Comparison of ENCODE assay signal across 20 mouse cellular contexts in the genomic region with DNA sequence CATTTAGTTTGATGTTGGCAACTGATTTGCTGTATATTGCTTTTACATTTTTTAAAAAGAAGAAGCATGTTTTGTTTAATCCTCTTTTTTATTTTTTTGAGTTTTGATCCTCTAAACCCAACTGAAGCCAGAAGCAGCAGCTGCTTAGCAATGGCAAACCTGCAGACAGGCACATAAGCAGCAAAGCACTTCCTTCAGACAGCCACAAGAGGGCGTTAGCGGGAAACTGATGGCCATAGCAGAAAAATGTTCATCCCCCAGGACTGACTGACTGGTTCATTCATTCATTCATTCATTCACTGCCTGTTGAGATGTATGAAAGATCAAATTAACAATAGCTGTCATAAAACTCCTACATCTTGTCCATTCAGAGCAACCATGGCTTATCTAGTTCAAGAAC.
DNase-seq lines count a peak whose midpoint lies in the region; ATAC-seq and TF ChIP-seq lines count a peak whose summit lies in the region.
"Had no signal": no experiment of that assay in that cellular context is flagged by ENCODE, and none has a peak within 500 bp of the region (broad histone marks: within the 10 kb centered on the region; RNA-seq: fewer than 3 reads in every experiment).

No protein-coding gene starts in this region.

- H3K27ac ChIP-seq in neural tube, embryonic 15.5 days (replicated peaks): no peak overlapping the region
- H3K27ac ChIP-seq: hindbrain, embryonic 10.5 days; limb, embryonic 10.5 days; lung, embryonic 15.5 days; midbrain, embryonic 10.5 days had no signal

- DNase-seq in lung, adult 2 months: no peak
- DNase-seq in lung, postnatal 25 days (ENCODE audit: low spot score): no peak
- DNase-seq in A20 (ENCODE audit: low read depth, low spot score): peak; percentile 32
- no peak for DNase-seq in brain, embryonic 14.5 days (ENCODE audit: low read depth)
- no peak for DNase-seq in adrenal gland, adult (ENCODE audit: inconsistent age in 2 of 2, low spot score in 1 of 2)
- DNase-seq: adrenal gland, postnatal 10 days; cerebellum, adult 9-10 months; embryo, embryonic 11 days; gastrocnemius, postnatal 14 days; kidney, postnatal 14 days; right cerebral cortex, postnatal 4 days had no signal

- H3K36me3 ChIP-seq in E14TG2a.4 (ENCODE audit: insufficient read depth, low read length): no peaks in the 10 kb centered on the region
- no peaks in the 10 kb centered on the region for H3K36me3 ChIP-seq in neural tube, embryonic 15.5 days
- H3K36me3 ChIP-seq: heart, embryonic 12.5 days; hindbrain, embryonic 10.5 days; limb, embryonic 10.5 days; lung, embryonic 15.5 days; midbrain, embryonic 10.5 days had no signal

- no peak overlapping the region for H3K4me2 ChIP-seq in neural tube, embryonic 15.5 days
- H3K4me2 ChIP-seq: heart, embryonic 12.5 days; lung, embryonic 15.5 days had no signal

- H3K4me3 ChIP-seq in lung, adult 2 months (replicated peaks; ENCODE audit: extremely low read depth, low read depth, low read length): no peak overlapping the region
- no peak overlapping the region for H3K4me3 ChIP-seq in E14TG2a.4 (replicated peaks; ENCODE audit: low read length)
- no peak overlapping the region for H3K4me3 ChIP-seq in neural tube, embryonic 15.5 days (replicated peaks)
- H3K4me3 ChIP-seq: heart, embryonic 12.5 days; hindbrain, embryonic 10.5 days; limb, embryonic 10.5 days; lung, embryonic 15.5 days; midbrain, embryonic 10.5 days; myocyte had no signal

- H3K27me3 ChIP-seq in E14TG2a.4 (ENCODE audit: insufficient read depth, low read length): no peaks in the 10 kb centered on the region
- no peaks in the 10 kb centered on the region for H3K27me3 ChIP-seq in neural tube, embryonic 15.5 days (replicated peaks)
- H3K27me3 ChIP-seq: heart, embryonic 12.5 days; lung, embryonic 15.5 days had no signal

- no peaks in the 10 kb centered on the region for H3K9me3 ChIP-seq in E14TG2a.4 (ENCODE audit: low read length)
- H3K9me3 ChIP-seq in neural tube, embryonic 15.5 days (replicated peaks): peaks cover 4% of the 10 kb centered on the region; the same call in 1 of the 2 replicates
- H3K9me3 ChIP-seq: limb, embryonic 10.5 days; lung, embryonic 15.5 days had no signal

- no peak for TF ChIP-seq POLR2A in lung, adult 2 months (IDR thresholded peaks at IDR 0.05; ENCODE audit: borderline replicate concordance, extremely low read depth, low read depth, low read length)
- TF ChIP-seq POLR2A in brain, embryonic 14.5 days (IDR thresholded peaks at IDR 0.05; ENCODE audit: borderline replicate concordance, extremely low read depth, insufficient read depth, insufficient read length, poor library complexity, severe bottlenecking): no peak

- H3K4me1 ChIP-seq in lung, adult 2 months (ENCODE audit: control insufficient read depth, insufficient read depth, low read length): no peaks in the 10 kb centered on the region; the same call in 1 of the 2 replicates
- H3K4me1 ChIP-seq in E14TG2a.4 (replicated peaks; ENCODE audit: low read depth, low read length): no peaks in the 10 kb centered on the region
- H3K4me1 ChIP-seq in neural tube, embryonic 15.5 days: no peaks in the 10 kb centered on the region
- H3K4me1 ChIP-seq: heart, embryonic 12.5 days; limb, embryonic 10.5 days; lung, embryonic 15.5 days; midbrain, embryonic 10.5 days had no signal

- no peak overlapping the region for H3K9ac ChIP-seq in neural tube, embryonic 15.5 days (replicated peaks)
- H3K9ac ChIP-seq: heart, embryonic 12.5 days; lung, embryonic 15.5 days had no signal

- TF ChIP-seq CTCF in lung, adult 2 months (IDR thresholded peaks at IDR 0.05; ENCODE audit: insufficient read depth, low read length): peak; percentile 18; the same call in 1 of the 2 replicates
- peak; percentile 63 for TF ChIP-seq CTCF in E14TG2a.4 (conservative IDR thresholded peaks at IDR 0.05; ENCODE audit: low read length)
- peak; percentile 25; the same call in 1 of the 2 replicates for TF ChIP-seq CTCF in brain, embryonic 14.5 days (IDR thresholded peaks at IDR 0.05; ENCODE audit: borderline replicate concordance, extremely low read depth, insufficient read depth, insufficient read length)

- no peak for ATAC-seq in neural tube, embryonic 15.5 days (ENCODE audit: low FRiP score)
- ATAC-seq: forebrain, embryonic 16.5 days had no signal

- 13% methylated on average over 2 of the region's 2 CpGs for WGBS in lung, adult 2 months
- 6% methylated on average over 2 of the region's 2 CpGs for WGBS in neural tube, embryonic 15.5 days
